Mouse (Mus musculus): ENCODE data around the gene Zxdc.
A peak's percentile ranks its signal among the peaks of the same experiment; 100 is the strongest.

Zxdc gene

DNA sequence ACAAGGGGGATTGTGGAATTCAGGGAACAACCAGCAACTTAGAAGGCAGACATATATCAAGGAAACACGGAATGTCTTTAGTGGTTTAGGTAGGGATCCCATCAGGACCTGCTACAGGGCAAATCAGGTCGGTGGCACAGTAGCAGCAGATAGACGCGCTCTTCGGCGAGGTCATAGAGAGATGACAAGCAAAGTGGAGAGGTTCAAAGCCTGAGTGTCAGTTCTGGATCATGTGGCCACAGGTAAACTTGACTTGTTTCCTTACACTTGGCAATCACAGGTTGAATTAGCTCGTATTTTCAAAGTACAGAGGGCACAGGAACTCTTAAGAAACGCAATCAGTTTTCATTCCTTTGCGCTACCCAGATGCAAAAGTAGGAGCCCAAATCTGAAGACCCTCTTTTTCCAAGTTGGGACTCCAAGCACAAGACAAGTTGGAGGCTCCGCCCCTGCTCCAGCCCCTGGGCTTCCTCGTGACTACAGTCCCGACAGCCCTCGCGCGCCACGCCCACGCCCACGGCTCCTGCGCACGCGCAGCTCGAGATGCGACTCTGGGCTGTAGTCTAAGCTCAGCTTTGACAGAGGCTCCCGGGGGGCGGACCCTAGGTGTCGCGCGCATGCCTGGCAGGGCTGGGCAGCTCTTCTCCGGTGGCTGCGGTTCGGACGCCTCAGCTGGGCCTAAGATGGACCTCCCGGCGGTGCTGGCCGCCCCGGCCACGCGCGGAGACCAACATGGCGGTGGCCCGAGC, at the start of gene Zxdc:
Gene Zxdc, plus strand, starts transcription at position 517 of the 749 bp plus-strand sequence.
- peak; percentile 87 to 96 for DNase-seq (ENCODE audit: low spot score in 2 of 2)

DNA sequence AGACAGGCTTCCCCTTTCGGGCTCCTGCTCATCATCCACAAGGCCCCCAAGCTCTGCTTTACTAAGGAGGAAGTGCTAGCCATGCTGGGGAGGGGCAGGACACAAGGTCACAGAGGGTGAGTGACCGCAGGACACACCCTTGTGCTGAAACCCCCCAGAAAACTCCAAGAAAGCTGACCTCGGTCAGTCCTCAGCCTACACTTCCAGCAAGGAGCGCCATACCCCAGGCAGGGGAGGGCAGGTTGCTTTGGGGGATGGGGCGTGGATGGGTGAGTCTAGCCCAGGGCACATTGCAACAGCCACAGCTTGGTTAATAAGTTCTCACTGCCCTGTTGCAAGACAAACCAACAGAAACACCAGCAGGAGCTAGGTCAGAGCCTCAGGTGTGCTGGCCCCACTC, 48.9 kb upstream of the Zxdc start:
- peak in 1 of 2 experiments; percentile 19 for DNase-seq (ENCODE audit: low spot score in 2 of 2)

DNA sequence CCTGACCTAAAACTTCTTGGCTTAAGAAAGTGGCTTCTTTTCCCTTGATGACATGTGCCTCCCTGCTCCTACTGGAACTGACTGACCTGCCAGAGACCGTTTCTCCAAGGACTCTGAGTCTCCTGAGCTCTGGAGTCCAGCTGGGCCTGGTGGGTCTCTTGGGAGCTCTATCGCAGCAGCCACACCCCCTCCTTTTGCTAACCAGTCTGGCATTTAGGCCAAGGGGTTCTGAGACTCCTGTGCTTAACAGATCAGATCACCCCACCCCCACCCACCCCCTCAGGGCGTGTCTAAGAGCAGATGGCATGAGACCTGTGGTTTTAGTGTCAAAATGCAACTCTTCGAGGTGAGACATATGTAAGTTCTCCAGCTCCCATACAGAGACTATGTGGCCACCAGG, 47.5 kb upstream of the Zxdc start:
- no peak for DNase-seq (ENCODE audit: low spot score in 2 of 2)

DNA sequence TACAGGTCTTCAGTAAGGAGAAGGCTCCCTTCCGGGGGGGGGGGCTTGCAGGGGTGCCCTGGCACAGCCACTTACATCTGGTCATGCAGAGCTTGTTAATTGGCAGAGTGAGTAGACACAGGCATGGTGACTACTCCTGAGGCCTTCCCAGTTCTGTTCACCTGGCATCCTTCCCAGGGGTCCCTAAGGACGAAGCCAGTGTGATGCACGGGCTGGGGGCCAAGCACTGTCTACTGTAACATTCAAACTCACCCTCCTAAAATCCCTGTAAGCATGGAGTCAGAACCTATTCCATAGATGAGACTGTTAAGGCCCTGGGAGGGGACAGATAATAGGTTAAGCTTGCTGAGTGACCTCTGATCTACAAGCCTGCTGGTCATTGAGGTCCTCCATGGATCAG, 45.3 kb upstream of the Zxdc start:
- no peak for DNase-seq (ENCODE audit: low spot score in 2 of 2)

DNA sequence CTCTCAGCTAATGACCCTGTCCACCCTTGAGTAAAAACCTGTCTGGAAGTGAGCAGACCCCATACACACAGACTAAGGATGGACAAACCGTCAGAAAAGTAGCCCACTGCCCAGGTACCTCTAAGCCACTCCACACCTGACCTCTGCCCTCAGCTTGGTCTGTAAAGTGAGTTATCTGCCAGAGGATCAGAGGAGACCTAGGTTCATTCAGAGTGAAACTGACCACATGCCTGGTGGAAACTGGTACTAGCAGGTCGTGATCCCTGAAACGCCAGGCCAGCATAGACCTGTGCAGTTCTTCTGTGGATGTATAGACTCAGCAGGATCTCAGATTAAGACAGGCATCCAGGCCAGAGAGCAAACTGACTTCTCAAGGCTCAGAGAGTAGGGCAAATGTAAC, 44.8 kb upstream of the Zxdc start:
- no peak for DNase-seq (ENCODE audit: low spot score in 2 of 2)

DNA sequence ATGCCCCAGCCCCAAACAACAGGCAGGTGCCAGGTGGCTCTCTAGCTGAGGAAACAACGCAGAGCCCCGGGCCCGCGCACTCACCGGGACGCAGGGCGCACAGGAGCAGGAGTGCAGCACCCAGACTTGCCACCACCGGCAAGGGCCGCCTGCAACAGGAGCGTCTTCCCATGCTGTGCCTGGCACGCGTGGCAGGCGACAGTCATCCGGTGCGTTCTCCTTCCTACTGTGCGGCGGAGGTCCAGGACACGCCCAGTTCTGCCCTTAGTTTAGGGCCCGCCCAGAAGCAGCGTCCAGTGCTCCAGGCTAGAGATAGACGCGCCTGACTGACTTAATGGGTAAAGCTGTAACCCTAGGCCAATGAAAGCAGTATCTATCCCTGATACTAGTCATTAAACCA, 44.3 kb upstream of the Zxdc start, which contains the start of gene Chst13:
Gene Chst13, minus strand, starts transcription at position 195 of the 400 bp plus-strand sequence.
- peak in 1 of 2 experiments; percentile 21 for DNase-seq (ENCODE audit: low spot score in 2 of 2)

DNA sequence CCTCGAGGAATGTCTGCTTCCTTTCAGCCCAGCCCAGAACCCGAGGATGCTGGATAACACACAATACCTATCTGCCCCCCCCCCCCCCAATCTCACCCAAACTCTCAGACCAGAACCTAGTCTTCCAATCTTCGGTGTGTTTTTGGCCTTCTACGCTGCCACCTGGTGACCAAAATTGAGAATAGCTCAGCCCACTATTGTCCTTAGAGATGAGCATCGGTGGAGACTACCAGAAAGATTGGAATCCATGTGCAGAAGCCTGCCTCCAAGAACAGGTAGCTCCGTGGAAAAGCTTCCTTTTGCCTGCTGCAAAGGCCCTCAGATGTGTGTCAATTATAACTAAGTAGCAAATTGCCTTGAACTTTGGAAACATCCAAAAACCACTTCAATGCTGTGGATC, 41.6 kb upstream of the Zxdc start:
- no peak for DNase-seq (ENCODE audit: low spot score in 2 of 2)

DNA sequence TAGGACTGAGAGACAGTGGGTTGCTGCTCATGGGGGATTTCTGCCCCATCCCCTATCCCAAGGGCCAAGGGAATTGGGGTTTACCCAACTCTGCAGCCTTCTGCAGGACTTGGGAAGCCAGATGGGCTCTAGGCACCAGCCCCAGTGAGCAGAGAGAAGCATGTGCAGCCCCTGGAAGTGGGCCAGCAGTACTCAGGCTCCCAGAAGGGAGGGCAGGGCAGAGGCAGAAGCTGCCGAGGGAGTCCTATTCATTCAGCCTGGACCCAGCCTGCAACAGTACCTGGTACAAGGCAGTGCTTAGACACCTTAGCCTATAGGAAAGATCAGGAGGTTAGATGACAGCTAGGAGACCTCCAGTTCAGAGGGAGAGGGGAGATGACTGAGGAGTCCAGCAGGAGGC, 39.3 kb upstream of the Zxdc start:
- no peak for DNase-seq (ENCODE audit: low spot score in 2 of 2)

DNA sequence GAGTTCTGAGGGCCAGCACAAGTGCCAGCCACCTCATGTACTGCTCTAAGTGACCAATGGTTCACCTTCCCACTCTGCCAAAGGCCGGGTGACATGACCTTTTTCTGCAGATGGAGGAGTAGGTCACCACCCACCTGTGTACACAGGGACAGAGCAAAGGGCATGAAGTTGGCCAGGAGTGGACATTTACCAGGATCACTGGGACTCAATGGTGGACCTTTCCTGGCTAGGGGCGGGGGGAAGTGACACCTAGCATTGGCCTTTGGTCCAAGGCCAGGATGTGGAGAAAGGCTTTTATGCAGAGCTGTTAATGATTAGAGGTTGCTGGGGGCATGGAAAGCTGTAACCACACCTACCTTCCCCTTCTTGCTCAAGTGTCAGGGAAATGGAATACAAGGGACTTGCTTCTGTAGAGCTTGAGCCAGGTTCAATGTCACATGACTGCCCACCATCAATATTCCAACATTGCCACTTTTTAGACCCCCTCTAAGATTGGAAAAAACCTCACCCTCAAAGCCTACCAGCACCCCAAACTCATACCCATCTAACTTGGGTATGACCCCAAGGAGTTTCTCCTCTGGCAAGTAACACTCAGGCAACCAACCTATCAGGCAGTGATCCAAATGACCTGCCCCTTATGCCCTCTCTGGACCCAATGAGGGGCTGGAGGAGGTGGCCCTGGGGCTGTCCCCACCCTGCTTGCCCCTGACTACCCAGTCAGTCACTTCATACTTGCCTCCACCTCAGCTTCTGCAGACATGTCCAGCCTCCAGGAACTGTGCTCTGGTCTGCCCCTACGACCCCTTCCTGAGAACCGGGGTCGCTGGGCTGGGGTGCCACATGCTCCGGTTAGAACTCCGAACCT, 36.5 kb upstream of the Zxdc start, which contains the start of gene Uroc1:
Gene Uroc1, plus strand, starts transcription at position 724 of the 865 bp plus-strand sequence.
- no peak for DNase-seq (ENCODE audit: low spot score in 2 of 2)

DNA sequence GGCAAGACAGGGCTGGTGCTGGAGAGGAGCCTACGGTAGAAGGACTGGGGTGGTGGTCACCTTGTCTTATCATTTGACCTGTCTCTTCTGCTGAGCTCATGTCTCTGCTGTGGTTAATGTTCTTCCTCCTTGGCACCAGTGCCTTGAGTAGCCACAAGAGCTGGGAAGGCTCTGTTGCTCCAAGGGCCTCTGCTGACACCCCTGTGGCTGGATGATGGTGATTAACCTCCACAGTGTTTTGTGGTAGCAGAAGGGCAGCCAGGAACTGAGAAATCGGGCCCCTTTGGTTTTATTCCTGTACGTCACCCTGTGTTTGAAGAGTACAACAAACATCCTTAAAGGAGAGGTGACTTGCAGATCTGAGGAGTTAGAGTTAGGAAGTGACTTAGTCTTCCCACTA, 35.0 kb upstream of the Zxdc start:
- no peak for DNase-seq (ENCODE audit: low spot score in 2 of 2)

DNA sequence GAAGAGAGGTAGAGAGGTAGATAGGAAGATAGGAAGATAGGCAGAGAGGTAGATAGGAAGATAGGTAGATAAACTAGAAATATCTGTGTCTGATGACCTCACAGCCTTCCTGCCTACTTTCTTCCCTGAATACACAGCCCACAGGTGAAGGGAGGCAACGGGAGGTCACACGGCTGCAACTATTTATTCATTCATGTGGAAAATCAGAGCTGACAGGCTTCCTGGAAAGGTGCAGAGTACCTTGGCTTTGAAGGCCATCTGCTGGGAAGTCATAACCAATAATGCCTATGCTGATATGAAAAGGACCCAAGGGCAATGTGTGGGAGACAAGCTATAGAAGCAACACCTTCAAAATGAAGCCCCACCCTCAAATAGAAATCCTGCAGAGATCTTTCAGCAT, 26.9 kb upstream of the Zxdc start:
- no peak for DNase-seq (ENCODE audit: low spot score in 2 of 2)

DNA sequence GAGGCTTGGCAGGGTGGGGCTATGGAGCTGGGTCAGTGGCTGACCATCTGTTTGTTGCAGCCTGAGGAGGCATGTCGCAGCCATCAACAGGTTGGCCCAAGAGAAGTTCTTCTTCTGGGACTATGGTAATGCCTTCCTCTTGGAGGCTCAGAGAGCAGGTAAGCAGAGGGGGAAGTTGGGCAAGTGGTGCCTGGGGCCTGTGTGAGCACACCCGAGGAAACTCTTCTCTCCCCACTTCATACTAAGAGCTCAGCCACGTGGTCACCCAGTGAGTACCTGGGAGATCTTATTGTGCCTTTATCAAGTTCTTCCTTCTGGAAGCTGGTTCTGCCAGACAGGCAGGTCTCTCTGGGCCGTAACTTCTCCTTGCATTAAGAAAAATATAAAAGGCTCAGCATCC, 22.1 kb upstream of the Zxdc start:
- no peak for DNase-seq (ENCODE audit: low spot score in 2 of 2)

DNA sequence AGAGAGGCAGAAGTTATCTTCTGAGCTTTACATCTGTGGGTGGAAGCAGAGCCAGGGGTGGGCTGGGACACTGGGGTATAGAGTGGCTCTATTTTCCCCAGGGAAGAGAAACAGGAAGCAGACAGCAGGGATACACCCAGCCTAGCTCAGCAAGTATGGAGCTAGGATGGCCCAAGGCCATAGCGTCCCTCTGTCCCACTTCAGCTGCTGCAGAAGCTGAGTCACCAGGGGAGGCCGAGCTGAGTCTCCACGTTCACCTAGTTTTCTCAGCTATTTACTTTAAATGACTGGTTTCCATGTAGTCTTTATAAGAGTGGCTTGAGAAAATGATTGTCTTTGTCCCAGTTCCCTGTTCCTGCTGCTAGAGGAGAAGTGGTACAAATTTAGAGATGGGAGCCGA, 20.8 kb upstream of the Zxdc start:
- DNase-seq (ENCODE audit: low spot score in 2 of 2), result no peak

DNA sequence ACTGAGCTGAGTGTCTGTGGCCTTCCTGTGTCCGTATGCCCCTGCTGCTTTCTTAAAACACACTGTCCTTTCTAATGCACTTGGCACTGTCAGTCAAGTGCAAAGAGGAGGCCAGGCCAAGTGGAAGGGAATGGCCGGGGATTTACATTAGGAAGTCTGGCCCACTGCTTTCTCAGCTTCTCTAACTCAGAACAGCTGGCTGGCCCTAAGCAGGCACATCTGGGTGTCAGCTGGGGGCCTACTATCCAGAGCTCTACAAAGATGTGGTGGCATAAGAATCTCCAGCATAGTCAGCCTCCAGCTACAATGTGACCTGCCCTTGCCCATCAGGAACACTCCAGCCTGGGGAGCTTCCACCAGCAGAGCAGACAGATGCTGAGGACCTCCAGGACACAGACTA, 19.3 kb upstream of the Zxdc start:
- DNase-seq (ENCODE audit: low spot score in 2 of 2), result no peak

DNA sequence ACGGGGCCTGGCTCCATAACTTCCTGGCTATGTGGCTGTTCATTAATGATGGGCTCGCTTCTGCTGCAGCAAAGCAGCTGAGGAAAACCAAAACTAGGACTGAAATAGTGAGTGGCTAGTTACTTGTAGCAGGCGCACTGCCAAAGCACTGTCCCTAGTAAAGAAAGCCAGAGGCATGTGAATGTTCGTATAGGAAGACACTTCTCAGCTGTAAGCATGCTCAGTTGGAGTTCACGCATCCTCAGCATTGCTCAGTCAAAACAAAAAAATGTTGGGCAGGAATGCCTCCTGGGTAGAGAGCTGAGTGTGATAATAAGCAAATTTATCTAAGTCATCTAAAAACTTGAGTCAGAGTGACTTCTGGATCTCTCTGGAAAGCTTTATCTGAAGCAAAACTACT, 11.2 kb upstream of the Zxdc start:
- DNase-seq (ENCODE audit: low spot score in 2 of 2), result no peak

DNA sequence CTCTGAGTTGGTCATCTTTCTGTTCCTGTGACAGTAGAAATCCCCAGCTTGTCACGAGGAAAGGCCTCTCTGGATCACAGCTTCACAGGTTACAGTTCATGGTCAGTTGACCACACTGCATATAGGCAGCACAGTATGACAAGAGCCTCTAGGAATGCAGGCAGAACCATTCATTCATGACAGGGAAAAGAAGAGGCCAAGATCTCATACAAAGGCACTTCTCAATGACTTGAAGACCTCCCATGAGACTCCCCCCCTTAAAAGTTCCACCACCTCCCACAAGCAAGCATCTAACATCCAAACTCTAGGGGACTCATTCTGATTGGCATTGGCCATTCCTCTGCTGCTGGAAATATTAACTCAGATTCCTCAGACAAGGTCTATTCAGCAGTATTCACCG, 9.8 kb upstream of the Zxdc start:
- no peak for DNase-seq (ENCODE audit: low spot score in 2 of 2)

DNA sequence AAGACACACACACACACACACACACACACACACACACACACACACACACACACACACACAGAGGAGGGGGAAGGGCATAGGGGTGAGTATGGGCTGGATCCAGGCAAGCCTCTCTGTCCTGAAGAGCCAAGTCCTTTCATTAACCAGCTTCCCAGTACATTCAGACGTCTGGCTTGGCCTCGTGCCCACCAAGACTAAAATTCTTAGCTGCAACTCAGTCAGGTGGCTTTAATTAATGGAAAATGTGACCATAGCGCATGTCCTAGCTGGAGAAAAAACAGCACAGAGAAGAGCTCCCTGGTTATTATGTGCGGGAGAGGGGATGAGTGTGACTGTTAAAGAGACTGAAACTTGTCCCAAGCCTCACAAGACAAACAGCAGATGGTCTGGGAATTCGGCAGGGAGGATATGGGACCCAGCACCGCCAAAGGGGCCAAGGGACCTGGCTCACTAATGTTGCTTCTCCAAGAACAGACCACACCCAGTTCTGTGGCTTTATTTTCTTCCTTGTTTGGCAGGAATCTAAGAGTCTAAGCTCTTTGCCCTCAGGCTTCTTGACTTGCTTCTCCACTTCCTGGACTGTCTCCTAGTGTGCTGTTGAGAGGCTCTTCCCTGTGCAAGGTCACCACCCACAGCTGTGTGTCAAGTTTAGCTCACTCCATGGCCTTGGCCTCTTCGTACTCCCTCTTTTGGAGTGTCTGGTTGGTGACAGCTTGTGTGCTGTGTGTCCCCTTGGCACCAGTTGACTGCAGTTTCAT, 9.1 kb upstream of the Zxdc start:
- no peak for DNase-seq (ENCODE audit: low spot score in 2 of 2)

DNA sequence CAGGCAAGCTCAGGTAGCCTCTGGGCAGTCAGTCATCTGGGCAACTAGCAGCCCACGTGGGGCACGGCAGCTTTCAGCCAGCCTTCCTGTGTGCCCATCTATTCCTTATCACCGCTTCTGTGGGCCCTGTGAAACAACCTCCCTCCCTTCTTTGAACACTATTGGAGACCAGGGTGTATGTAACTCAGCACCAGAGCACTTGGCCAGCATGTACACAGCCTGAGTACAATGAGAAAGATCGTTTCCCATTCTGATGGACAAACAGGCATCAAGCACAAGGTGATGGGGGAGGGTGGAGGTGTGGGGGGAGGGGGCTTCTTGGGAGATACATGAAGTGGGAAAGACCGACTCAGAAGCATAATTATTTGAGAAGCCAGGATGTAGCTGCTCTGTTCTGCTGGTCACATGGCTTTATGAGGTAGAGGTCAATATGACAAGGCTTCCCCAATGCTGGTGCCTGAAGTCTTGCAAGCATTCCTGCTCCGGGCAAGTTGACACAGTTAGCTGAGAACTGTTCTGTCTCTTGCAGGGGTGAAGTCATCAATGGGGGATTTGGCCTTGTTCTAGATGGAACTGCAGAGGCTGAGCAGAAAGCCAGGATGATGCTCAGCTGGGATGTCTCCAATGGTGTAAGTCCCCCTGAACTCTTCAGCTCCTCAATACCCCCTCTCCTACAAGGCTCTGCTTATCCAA, 8.2 kb upstream of the Zxdc start:
- DNase-seq (ENCODE audit: low spot score in 2 of 2), result no peak

DNA sequence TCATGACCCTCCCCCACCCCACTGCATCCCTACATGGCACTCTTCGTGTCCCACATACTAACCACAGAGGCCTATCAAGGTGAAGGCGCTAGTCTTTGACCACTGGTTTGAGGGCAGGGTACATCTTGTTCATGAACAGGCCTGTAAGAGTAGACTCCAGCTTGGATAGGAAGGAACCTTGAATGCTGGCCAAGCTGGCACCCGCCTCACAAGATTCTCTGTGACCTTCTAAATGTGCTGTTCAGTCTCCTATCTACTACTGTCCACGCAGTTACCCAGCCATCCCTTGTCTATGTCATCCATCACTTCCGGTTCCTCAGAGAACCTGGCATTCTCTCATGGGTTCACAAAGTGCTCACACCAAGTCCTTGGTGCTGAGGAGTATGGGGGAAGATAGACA, 6.0 kb upstream of the Zxdc start:
- DNase-seq (ENCODE audit: low spot score in 2 of 2), result no peak

DNA sequence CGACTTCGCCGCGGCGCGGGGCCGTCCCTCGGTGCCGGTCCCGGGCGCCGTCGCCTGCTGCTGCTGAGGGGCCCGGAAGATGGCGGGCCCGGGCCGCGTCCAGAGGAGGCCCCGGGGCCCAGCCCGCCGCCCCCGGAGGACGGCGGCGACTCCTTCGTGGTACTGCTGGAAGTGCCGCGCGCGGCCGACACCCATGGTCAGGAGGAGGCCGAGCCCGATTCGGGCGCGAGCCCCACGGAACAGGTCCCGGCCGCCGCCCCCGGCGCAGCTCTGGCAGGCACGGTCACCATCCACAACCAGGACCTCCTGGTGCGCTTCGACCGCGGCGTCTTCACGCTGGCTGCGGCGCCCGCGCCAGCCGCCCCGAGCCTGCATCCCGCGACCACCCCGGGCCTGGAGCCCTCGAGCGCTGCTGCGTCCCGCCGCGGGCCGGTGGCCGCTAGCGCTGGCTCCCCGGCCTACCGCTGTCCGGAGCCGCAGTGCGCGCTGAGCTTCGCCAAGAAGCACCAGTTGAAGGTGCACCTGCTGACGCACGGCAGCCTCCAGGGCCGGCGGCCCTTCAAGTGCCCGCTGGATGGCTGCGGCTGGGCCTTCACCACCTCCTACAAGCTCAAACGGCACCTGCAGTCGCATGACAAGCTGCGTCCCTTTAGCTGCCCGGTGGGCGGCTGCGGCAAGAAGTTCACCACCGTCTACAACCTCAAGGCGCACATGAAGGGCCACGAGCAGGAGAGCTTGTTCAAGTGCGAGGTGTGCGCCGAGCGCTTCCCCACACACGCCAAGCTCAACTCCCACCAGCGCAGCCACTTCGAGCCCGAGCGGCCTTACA, 647 bp downstream of the Zxdc start:
- DNase-seq (ENCODE audit: low spot score in 2 of 2), result peak; percentile 48 to 50

DNA sequence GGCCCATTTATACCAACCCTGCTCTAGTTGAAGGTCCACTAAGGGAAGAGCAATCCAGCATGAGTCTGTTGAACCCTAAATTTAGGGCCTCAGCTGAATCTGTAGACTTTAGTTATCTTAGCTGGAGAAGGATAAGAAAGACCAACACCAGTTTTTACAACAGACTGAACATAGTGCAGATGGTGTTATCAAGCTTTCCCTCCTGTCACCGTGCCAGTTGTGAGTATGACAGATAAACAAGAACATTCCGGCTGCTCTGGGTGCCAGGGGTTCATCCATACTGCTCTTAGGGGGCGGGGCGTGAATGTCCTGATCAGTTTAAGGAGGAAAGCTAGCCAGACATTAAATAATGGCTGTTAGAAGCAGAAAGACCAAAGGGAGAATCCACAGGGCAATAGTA, 5.4 kb downstream of the Zxdc start:
- DNase-seq (ENCODE audit: low spot score in 2 of 2), result peak in 1 of 2 experiments; percentile 52
